Mouse (Mus musculus): ENCODE measurements around the gene Hyal2. TPM values are rescaled to one million over a fixed set of nuclear protein-coding genes. Genes with fewer than 3 reads are reported as not detected.
A peak's percentile ranks its signal among the peaks of the same experiment; 100 is the strongest.

The Hyal2 gene
- polyA plus RNA-seq, 1 experiment from 2014 or later: 93.6 TPM

DNA sequence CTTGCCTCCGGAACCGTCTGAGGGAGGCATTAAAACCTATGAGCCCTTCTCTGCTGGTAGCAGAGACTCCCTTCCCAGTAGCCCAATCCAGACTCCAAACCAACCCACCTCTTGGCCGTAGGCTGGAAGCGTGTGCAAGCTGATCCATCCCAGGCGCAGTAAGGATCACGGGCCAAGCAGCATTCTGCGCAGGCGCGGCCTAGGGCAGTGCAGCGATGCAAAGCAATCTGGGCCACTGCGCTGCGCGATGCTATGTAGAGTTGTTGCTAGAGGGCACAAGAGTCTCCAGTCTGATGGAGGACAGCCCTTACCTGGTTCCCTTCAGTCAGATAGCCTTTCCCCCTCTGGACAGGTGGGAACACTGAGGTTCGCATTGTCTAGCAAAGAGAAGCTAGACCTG lies 32.1 kb downstream of the Hyal2 start:
- Histone ChIP-seq H3K4me1 (peaks cover 10% of the 10 kb centered on the region), H3K4me2 (replicated peaks) (no peak overlapping the region), H3K9me3 (no peaks in the 10 kb centered on the region), H3K27me3 (replicated peaks) (no peaks in the 10 kb centered on the region), H3K27ac (no peak overlapping the region), H3K4me3 (no peak overlapping the region), H3K9ac (no peak overlapping the region), H3K36me3 (no peaks in the 10 kb centered on the region)
- ATAC-seq (ENCODE audit: low FRiP score, low read depth): no peak
- 71% methylated on average over 14 of the region's 14 CpGs for WGBS

DNA sequence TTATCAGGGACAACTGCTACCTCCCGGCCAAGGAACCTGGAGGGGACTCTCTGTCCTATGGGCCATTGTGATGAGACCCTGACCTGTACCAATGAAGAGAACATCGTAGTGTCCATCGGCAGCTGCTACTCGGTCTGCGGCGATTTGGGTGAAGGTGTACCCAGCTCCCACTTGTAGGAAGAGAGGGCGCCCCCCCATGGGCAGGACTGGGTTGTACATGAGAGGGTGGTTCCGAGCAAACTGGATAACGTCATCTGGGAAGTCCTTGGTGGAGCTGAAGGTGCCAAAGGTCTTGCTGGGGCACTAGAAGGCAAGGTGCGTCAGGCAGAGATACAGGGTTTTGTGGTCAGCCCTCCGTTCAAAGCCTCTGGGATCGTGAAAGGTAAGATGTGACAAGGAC lies 33.0 kb downstream of the Hyal2 start:
- H3K4me3 ChIP-seq: no peak overlapping the region
- 81% methylated on average over 12 of the region's 12 CpGs for WGBS
- no peaks in the 10 kb centered on the region for H3K9me3 ChIP-seq
- peaks cover 15% of the 10 kb centered on the region for H3K4me1 ChIP-seq
- H3K27ac ChIP-seq: no peak overlapping the region
- H3K4me2 ChIP-seq (replicated peaks): no peak overlapping the region
- no peak for ATAC-seq (ENCODE audit: low FRiP score, low read depth)
- no peak overlapping the region for H3K9ac ChIP-seq
- H3K36me3 ChIP-seq: no peaks in the 10 kb centered on the region
- H3K27me3 ChIP-seq (replicated peaks): no peaks in the 10 kb centered on the region

DNA sequence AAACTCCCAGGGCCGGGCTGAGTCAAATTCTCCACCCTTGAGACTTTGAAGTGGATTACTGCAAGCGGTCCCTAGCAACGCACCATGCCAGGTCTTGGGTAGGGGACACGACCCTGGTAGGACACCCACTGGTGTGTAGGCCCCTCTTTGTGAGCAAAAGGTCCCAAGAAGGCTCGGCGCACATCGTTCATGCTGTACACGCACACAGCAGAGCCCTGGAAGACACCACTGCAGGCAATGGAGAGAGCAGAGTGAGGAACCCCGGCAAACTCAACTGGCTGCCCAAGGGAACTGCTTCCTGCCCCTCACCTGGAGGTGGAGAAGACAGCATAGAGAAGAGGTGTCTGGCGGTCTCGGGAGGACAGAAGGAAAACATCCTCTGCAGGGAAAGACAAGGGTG lies 33.5 kb downstream of the Hyal2 start:
- no peak overlapping the region for H3K27ac ChIP-seq
- 85% methylated on average over 11 of the region's 11 CpGs for WGBS
- H3K9ac ChIP-seq: no peak overlapping the region

DNA sequence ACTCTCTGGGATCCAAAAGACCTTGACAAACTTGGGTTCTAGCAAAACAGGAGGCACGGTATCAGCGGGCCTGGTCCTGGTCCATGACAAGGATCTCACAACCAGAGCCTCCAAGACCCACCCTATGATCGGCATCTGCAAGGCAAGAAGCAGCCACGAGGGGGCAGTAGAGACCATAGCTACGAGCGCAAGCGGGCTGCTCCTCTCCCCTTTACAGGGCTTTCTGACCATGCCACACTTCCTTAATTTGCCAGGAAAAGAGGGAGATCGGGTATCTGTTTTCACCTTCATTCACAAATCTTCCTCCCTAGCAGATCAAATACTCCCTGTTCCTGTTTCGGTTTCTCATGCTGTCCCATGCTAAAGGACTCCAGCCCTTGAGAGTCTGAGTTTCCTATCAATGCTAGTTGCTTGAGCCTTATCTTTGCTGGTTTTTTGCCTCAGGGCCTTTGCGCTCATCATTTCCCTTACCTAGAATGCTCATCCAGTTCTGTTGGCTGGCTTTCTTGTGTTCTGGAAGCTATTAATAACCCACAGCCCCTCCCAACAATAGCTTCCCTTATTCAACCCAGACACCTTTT lies 34.4 kb downstream of the Hyal2 start:
- ATAC-seq (ENCODE audit: low FRiP score, low read depth): peak; percentile 67; the same call in 1 of the 2 replicates
- Histone ChIP-seq H3K9ac (no peak overlapping the region), H3K4me2 (replicated peaks) (no peak overlapping the region), H3K4me1 (peaks cover 24% of the 10 kb centered on the region), H3K36me3 (no peaks in the 10 kb centered on the region), H3K27me3 (replicated peaks) (no peaks in the 10 kb centered on the region), H3K9me3 (no peaks in the 10 kb centered on the region), H3K27ac (no peak overlapping the region), H3K4me3 (no peak overlapping the region)
- 14% methylated on average over 10 of the region's 10 CpGs for WGBS

More for the DNA sequence above, 33.5 kb downstream of the Hyal2 start:
- no peaks in the 10 kb centered on the region for H3K9me3 ChIP-seq
- H3K36me3 ChIP-seq: no peaks in the 10 kb centered on the region
- no peak overlapping the region for H3K4me2 ChIP-seq (replicated peaks)
- no peaks in the 10 kb centered on the region for H3K27me3 ChIP-seq (replicated peaks)
- ATAC-seq (ENCODE audit: low FRiP score, low read depth): no peak
- peaks cover 16% of the 10 kb centered on the region for H3K4me1 ChIP-seq
- no peak overlapping the region for H3K4me3 ChIP-seq

DNA sequence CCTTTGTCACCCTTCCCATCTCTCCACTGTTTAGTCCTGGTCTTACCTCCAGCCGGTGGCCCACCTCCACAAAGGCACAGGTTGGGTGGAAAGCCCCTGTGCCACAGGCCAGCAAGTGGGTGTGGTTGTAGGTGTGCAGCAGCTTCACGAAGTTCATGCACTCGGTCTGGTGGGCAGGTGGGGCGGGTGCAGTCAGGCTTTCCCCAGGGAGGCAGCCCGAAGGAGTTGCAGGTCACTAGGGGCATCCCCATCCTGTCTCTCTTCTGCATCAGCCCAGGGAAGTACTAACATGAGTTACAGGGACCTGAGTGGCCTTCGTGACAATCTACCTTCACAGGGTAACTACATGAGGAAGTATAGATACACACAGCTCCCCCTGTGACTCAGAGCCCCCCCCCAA lies 35.5 kb downstream of the Hyal2 start:
- H3K27me3 ChIP-seq (replicated peaks): no peaks in the 10 kb centered on the region
- no peak for ATAC-seq (ENCODE audit: low FRiP score, low read depth)
- no peak overlapping the region for H3K9ac ChIP-seq
- no peak overlapping the region for H3K4me3 ChIP-seq
- no peak overlapping the region for H3K27ac ChIP-seq
- 82% methylated on average over 6 of the region's 6 CpGs for WGBS
- peaks cover 35% of the 10 kb centered on the region for H3K4me1 ChIP-seq
- H3K9me3 ChIP-seq: no peaks in the 10 kb centered on the region
- H3K36me3 ChIP-seq: no peaks in the 10 kb centered on the region
- no peak overlapping the region for H3K4me2 ChIP-seq (replicated peaks)

DNA sequence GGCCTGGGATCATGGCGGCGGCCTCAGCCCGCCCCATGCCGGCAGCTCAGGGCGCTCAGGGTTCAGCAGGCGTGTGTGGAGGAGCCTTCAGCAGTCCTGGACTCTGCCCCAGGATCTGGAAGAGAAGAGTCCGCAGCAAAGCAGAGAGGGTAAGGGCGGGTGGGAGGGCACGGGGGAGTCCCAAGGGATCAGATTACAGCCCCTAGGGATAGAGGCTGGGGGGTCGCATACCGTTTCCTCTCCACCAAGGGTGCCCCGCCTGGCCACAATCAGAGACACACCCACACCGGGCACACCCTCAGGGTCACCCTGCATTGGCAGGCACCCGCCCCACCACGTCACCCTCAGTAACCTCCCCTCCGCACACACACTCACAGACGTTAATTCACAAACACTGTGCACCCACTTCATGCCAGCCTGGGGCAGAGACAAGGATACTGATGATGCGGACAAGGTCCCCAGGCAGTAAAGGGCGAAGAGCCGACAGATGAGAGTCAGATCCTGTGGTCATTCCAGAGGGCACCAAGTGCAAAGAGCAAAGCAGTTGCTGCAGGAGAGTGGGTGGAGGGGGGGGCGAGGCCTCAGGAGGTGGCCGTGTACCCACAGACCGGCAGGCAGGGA lies 37.4 kb downstream of the Hyal2 start:
- Histone ChIP-seq H3K4me1 (peaks cover 53% of the 10 kb centered on the region), H3K4me2 (replicated peaks) (peak overlapping the region; percentile 47), H3K36me3 (no peaks in the 10 kb centered on the region), H3K4me3 (no peak overlapping the region), H3K9me3 (no peaks in the 10 kb centered on the region), H3K27ac (no peak overlapping the region), H3K27me3 (replicated peaks) (no peaks in the 10 kb centered on the region), H3K9ac (peak overlapping the region; percentile 33; the same call in 1 of the 2 replicates)
- WGBS: 40% methylated on average over 23 of the region's 23 CpGs
- ATAC-seq (ENCODE audit: low FRiP score, low read depth): no peak

DNA sequence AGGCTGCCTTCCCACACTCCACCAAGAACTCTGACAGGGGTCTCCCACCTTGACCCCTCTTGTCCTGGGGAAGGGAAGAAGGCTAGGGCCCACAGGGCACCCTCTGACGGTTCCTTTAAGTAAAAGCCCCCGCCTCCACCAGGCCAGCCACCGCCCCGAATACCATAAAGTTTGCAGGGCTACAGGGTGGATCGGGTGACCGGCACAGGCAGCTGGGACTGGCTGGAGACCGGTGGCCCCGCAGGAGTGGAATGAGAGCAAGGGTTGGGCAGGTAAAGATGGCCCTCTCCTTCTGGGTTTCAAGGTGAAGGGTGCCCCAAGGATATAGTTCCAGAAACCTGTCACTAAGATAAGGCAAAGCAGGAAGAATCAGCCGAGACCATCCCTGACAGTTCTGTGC lies 38.8 kb downstream of the Hyal2 start:
- Histone ChIP-seq H3K4me3 (no peak overlapping the region), H3K4me1 (peaks cover 57% of the 10 kb centered on the region), H3K27ac (no peak overlapping the region), H3K27me3 (replicated peaks) (no peaks in the 10 kb centered on the region), H3K4me2 (replicated peaks) (peak overlapping the region; percentile 25; the same call in 1 of the 2 replicates), H3K36me3 (no peaks in the 10 kb centered on the region), H3K9ac (no peak overlapping the region), H3K9me3 (no peaks in the 10 kb centered on the region)
- no peak for ATAC-seq (ENCODE audit: low FRiP score, low read depth)
- 9% methylated on average over 9 of the region's 9 CpGs for WGBS

DNA sequence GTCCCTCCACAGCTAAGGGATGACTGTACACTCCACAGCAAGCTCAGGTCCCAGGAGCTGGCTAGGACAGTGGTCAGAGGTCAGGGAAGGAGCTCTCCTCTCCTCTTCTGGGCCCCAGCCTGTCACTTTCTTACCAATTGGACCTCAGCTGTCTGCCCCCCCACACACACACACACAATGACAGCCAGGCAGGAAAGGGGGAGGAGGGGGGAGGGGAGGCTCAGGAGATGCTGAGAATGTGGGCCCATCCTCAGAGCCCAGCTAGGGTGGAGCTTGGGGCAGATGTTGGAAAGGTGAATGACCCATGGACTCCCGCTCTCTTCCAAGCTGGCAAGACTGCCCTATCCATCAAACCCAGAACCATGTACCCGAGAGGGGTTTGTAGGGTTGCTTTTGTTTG lies 39.3 kb downstream of the Hyal2 start:
- Histone ChIP-seq H3K27me3 (replicated peaks) (no peaks in the 10 kb centered on the region), H3K9ac (no peak overlapping the region), H3K36me3 (no peaks in the 10 kb centered on the region), H3K4me2 (replicated peaks) (peak overlapping the region; percentile 25; the same call in 1 of the 2 replicates), H3K9me3 (no peaks in the 10 kb centered on the region), H3K27ac (no peak overlapping the region), H3K4me1 (peaks cover 62% of the 10 kb centered on the region), H3K4me3 (no peak overlapping the region)
- no peak for ATAC-seq (ENCODE audit: low FRiP score, low read depth)
- WGBS: 59% methylated on average over 2 of the region's 2 CpGs

DNA sequence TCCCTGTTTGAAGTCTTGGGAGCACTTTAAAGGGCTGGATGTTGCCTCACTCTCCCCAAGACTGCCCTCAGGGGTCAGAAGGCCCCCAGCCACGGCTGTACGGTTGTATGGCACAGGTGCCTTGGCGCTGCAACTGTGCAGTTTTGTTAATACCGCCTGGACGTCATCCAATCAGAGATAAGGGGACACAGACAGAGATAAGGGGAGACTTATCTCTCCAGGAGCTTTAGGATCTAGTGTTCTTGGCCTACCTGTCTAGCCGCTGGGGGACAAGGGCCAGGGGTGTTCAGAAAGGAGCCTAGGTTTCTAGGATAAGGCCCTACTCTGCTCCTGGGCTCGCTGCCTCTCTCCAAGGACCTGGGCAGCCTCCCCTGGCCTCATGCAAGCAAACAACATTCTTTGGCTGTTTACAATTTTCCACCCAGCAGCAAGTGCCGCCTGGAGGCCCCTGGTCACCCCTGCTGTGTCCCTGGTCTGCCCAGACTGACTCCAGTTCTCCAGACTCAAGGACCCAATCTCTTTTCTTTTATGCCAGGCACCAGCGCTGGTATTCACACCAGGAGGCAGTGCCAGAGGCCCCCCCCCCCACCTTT lies 40.0 kb downstream of the Hyal2 start:
- no peak overlapping the region for H3K4me3 ChIP-seq
- no peak overlapping the region for H3K27ac ChIP-seq
- no peak overlapping the region for H3K9ac ChIP-seq
- H3K4me2 ChIP-seq (replicated peaks): 0 out of 2 replicates have a peak overlapping the region, but pooled peaks have one; percentile 3
- no peaks in the 10 kb centered on the region for H3K27me3 ChIP-seq (replicated peaks)
- peaks cover 66% of the 10 kb centered on the region for H3K4me1 ChIP-seq
- H3K36me3 ChIP-seq: no peaks in the 10 kb centered on the region
- ATAC-seq (ENCODE audit: low FRiP score, low read depth): no peak
- H3K9me3 ChIP-seq: no peaks in the 10 kb centered on the region
- 60% methylated on average over 9 of the region's 9 CpGs for WGBS

DNA sequence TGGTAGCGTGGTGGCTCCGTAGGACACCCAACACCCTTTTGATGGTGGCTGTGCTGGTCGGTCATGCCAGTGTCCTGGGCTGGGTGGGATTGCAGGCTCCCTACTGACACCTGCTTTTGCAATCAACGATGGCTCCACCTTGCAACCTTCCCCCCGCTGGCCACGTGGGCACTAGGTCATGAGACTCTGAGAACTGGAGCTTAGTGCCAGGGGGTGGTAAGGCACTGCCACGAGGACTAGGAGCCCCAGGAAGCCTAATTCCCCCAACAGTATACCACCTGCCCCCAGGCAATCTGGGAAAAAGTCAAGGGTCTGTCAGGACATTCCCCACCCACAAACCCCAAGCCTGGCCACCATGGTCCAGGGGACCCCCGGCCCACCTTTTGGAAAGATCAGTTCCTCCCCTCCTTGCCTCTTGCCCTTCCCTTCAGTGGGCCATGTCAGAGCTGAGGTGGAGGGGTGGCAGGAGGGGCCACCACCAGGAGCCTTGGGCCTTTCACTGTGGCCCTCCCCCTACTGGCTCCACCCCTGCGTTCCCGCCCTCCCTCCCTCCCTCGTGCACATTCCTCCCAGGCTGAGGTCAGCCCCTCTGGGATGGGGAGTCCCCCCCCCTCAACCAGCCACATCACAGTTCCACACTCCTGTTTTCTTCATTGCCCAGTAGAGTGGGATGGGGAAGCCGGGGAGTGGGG lies 41.1 kb downstream of the Hyal2 start, which contains the start of gene Sema3b:
Gene Sema3b (minus strand): TSS at position 489 of the 692 bp plus-strand sequence.
- Histone ChIP-seq H3K36me3 (peaks cover 3% of the 10 kb centered on the region; the same call in 1 of the 2 replicates), H3K27ac (no peak within 1 kb of the TSS), H3K27me3 (replicated peaks) (no peaks in the 10 kb centered on the region), H3K4me3 (no peak within 1 kb of the TSS), H3K9ac (no peak within 1 kb of the TSS), H3K4me2 (replicated peaks) (0 out of 2 replicates have a peak within 1 kb of the TSS, but pooled peaks have one; percentile 3), H3K4me1 (peaks cover 65% of the 10 kb centered on the region), H3K9me3 (no peaks in the 10 kb centered on the region)
- WGBS: 36% methylated on average over 12 of the region's 12 CpGs
- ATAC-seq (ENCODE audit: low FRiP score, low read depth): no peak

DNA sequence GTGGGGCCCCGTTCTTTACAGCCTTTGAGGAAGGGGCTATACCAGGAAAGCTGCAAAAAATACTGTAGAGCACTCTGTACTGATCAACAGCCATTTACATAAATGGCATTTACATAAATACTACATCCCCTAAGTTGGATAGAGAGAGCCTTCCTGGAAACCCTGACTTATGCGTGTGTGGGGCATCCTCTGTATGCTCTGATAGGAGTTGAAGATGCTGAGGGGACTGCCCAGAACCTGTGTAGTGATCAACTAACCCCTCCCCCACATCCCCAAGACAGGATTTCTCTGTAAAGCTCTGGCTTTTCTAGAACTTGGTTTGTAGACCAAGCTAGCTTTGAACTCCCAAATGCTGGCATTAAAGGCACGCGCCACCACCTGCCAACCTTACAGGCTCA lies 41.7 kb downstream of the Hyal2 start:
- Histone ChIP-seq H3K27ac (no peak overlapping the region), H3K4me3 (no peak overlapping the region), H3K9me3 (no peaks in the 10 kb centered on the region), H3K36me3 (peaks cover 7% of the 10 kb centered on the region), H3K4me2 (replicated peaks) (no peak overlapping the region), H3K4me1 (peaks cover 60% of the 10 kb centered on the region), H3K9ac (no peak overlapping the region), H3K27me3 (replicated peaks) (no peaks in the 10 kb centered on the region)
- ATAC-seq (ENCODE audit: low FRiP score, low read depth): no peak
- 67% methylated on average over 4 of the region's 4 CpGs for WGBS

Measured in neural tube, embryonic 12.5 days (tissue).